Mouse (Mus musculus) common myeloid progenitor, adult 5-6 weeks (primary cell): ENCODE results near the gene Plcd1. TPM values are rescaled to one million over a fixed set of nuclear protein-coding genes. Genes with fewer than 3 reads are reported as not detected.

Experiments
- ATAC-seq: replicated peaks from 2 replicates; pipeline ENCODE4 v1.8.0; 2016; ENCODE audit warnings: low read depth, mild to moderate bottlenecking, moderate TSS enrichment, inconsistent platforms; ENCODE audit not compliant: poor library complexity, severe bottlenecking
- total RNA-seq: library from RNA; stranded (forward); fragments of 200-1000, 187-1606 nt; gene quantifications from 2 replicates; pipeline ENCODE4 v1.2.3, GENCODE M21; 2017

Gene Plcd1
- not detected in 2 replicates for total RNA-seq

DNA sequence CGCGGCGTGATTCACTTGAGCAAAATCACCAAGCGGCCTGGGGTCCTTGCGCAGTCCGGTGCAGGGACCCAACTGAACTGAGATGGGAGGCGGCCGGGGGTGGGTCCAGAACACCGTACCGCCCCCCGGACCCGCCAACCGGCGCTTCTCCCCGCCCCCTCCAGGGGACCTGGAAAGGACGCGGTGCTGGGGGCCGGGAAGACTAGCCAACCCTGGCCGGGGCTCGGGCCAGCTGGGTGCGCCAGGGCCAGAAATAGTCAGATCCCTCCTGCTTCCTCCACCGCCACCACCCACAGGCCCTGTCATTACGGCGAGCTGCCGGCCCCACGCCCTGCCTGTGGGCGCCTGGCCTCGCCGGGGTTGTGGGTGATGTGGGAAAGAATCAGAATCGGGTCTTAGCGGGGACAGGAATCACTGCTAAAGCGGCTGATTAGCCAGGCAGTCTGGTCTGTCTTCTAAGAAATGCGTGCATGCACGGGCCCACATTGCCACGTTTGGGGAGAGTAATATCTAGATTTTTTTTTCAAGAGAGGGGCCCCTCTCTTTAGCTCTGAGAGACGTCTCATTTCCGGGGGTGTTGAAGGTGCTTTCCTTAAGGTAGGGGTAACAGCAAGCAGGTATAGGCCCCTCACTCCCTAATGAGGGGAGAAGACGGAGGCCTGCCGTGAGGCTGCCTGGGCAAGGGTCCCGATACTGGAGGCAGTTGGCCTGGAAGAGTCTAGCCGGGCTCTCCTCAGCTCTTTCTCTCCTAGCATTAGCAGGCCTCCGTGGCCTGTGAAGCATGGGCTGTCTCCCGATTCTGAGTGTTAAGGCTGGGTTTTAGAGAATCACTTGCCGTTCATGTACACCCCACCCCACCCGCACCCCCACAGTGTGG, at the start of gene Plcd1:
TSS of gene Plcd1 (minus strand) at position 84 of the 877 bp plus-strand sequence.
- peak; percentile 61 for ATAC-seq

DNA sequence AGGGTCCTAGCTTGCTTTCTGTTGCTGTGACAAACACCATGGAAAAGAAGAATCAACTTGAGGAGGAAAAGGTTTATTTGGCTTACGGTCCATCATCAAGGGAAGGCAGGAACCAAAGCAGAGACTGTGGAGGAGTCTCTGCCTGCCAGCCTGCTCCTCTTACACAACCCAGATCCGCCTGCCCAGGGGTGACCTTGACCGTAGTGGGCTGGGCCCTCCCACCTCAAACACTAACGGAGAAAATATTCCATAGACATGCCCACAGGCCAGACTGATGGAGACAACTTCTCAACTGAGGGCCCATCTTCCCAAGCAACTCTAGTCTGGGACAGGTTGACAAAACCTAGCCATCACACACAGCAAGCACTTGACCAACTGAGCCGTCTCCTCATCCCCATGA, 48.8 kb upstream of the Plcd1 start:
- ATAC-seq, result no peak

DNA sequence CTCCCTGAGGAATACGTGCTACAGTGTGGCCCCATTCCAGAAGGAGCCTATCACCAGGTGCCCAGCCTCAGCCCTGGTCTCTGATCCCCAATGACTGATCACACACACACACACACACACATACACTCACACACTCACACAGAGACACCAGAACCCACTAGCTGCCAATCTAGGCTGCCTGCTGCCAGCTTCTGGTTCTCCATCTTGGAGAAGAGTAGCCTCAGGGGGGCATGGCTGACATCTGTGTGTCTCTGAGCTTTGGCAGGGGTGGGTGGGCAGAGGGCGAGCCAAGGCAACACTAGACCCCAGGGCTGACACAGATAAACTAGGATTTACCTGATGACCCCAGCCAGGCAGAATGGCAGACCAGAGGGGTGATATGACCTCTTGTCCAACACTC, 45.5 kb upstream of the Plcd1 start:
- ATAC-seq, result no peak

DNA sequence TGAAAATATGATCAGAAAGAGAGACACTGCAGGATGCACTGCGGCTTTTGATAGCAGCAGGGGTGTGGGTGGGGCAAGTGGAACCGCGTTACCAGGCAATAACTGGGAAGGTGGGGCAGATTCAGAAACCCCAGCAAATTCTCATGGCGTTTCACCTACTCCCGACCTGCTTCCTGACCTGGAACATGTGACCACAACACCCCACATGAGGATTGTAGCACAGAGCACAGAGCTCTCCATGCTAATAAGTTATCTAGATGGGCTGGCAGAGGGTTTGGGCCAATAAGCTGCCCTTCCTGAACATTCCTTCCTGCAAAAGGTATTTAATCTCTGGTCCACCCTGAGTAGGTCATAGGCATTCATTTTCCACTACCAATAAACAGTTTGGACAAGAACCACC, 37.4 kb upstream of the Plcd1 start:
- no peak for ATAC-seq

DNA sequence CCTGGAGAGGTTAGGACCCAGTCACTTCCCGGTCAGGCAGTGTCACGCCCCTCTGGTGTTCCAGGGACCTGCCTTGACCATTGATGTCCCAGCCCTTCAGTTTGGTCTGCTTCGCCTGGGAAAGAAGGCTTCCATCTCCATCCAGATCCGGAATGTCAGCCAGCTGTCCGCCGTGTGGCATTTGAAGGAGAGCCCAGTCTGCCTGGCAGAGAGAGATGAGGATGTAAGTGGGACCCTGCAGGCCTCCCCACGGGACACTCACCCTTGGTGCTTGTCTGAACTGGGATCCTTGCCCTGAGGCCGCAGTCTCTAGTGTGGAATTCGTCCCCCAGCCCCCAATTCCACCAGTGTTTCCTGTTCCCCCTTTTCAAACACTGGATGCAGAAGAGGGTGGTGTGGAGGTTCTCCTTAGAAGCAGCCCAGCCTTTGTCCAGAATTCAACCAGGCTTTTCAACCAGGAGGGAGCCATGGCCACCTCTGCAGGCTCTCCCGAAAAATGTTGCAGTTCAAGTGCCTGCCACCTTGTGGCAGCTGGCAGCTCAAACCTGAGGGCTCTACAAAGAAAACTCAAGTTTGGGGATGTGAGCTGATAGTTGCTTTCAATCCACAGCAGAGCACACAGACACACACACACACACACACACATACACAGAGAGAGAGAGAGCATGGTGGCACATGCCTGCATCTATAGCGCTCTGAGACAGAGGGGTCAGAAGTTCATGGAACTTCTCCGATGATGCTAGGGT, 35.3 kb upstream of the Plcd1 start:
- no peak for ATAC-seq

DNA sequence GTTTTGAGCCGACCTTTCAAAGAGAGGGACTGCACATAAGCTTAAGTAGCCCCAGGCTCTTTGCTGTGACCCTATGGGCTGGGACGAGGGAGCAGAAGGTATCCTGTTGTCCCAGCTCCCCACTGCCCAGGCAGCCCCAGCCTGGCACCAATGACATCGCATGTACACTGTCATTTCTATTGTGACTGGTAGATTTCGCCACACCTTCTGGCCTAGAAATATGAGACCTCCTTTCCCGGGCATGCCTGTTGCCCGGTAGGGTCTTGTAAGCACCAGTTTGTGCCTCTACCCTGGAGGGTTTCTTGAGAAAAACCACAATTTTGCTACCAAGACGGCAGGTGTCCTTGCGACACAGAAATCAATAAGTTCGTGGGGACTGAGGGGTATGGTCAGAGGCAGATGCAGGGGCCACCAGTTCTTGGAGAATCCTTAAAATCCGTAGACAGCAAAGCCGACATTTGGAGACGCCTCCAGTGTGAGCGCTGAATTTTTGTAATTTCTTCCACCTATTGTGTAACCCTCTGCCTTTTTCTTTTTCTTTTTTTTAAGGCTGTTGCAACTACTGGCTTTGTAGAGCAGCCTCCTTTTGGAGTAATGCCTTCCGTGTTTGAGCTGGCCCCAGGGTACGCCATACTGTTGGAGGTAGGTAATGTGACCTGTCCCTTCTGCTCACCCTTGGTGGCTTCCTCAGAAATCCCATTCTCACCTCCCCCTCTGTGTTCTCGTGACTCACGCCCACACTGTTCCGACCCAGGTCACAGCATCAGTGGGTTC, 29.5 kb upstream of the Plcd1 start:
- ATAC-seq, result no peak

DNA sequence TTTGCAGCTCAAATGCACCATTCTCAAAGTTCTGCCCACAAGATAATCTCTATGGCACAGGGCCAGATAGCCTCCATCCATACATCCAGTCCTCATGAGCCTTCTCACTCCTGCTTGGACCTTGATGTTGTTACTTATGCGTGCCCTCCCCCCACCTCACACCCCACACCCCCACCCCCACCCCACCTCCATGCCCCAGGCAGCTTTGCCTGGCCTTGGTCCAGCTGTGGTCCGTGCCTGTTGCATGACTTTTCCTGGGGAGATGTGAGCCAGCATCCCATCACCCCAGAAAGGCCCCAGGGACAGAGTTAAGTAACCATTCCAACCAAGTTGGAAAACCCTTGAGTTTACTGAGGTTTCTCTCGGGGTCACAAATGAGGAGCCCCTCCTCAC, 26.9 kb upstream of the Plcd1 start:
- ATAC-seq, result no peak

DNA sequence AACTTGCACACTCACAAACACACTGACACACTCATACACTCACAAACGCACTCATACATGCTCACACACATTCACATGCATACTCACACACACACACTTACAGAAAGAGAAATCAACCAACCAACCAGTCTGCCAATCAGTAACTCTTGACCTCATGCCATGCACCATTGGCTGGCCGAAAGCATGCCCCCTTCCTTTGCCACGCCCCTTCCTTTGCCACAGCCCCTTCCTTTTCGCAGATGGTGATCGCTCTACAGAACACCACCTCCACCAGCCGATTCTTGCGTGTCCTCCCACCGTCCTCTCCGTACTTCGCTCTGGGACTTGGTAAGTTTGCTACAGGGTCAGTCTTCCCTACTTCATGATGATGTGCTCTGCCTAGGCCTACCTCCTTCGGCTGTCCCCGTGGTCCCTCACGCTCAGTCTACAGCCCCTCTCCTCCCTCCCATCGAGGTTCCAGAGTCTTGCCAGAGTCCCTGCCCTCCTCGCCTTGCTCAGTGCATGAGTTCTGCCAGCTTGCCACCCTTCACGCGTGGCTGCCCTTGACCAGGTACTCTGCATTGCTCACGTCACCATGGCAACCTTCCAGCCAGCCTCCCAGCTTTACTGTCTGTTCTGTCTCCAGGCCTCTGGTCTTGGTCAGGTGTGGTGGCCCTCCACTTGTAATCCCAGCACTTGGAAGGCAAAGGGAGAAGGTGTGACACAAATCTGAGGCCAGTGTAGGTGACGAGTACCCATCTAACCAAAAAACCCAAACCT, 26.3 kb upstream of the Plcd1 start:
- ATAC-seq, result no peak

DNA sequence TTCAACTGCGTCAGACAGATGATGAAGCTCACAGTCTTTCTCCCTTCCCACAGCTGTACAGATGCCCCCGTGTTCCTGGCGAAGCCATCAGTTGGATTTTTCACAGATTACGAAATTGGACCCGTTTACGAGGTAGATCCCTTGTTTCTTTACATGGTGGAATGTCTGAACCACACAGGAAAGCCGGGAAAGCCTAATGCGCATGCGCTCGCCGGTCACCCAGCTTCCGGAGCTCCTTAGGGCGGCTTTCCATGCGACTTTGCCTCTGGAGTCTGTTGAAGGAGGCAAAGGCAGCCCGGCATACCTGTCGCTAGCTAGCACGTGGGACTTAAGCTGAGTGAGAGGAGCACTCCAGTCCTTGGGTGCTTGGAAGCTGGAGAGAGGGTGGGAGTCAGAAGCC, 21.6 kb upstream of the Plcd1 start:
- no peak for ATAC-seq

DNA sequence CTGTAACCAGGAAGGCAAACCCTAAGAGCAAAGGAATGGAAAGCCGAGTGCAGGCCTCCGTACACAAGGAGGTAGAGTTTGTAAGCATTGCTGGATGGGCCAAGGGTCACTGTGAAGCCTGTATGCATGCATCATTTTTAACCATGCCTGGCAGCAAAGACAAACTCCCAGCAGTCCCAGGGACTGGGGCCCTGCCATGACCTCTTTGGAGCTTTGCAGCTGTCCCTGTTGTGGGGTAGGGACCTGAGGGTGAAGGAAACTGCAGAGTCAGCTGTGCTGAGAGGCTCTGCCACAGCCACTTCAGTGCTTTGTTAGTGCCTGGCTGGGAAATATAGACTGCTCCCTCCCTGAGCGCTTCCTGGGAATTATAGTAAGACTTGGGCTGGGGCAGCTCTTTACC, 17.3 kb upstream of the Plcd1 start:
- ATAC-seq, result no peak

DNA sequence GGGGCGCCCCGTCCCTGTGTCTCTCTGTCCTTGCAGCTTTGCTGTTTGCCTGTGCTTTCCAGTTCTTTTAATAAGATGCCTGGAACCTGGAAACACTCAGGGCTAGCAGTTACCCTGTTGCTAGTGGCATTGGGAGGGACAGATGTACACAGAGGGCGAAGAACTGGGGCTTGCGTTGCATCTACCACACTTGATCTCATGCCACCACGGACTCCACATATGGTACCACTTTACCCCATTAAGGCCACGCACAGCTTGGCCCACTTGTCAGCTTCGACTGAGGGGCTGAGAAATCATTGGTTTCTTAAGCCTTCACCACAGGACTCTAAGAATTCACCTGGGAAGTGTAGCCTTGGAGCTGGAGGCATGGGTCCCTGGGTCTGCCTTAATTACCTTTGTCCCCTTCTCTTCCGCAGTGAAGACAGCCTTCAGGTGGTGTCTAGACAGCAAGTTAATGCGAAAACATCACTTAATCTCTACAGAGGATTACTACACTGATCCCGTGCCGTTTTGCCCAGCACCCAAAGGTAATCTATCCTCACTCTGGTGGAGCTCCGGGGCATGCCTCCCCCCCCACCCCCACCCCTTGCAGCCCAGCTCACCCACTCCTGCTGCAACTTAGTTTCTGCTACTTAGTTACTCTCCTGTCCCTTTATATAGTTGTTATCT, 16.5 kb upstream of the Plcd1 start:
- ATAC-seq, result no peak

DNA sequence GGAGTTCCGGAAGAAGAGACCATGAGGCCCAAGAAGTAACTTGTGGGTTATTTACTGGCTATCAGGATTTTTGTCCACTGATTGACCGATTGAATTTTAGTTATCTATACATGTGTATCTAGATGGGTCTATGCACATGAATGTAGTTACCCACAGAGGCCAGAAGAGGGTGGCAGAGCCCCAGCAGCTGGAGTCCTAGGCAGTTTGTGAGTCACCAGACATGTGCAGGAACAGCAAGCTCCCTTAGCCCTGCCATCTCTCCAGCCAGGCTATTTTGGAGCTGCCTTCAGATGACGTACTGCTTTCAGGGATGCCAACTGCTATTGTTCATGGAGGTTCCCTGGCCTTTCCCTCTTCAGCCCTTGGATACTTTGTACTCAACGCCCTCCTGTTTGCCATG, 14.3 kb upstream of the Plcd1 start:
- ATAC-seq, result no peak

DNA sequence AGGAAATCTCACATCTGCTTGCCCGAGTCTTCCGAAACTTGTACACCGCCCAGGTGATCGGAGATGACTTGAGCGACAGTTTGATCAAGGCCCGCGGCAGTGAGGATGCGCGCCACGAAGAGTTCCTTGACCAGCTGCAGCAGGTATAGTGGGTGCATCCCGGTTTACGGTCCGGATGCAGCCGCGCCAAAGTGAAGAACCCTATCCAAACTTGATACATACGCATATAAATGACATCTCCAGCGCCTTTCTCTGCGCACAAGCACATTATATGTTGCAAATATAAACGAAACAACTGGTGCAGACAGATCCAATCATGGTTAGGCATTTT, 9.4 kb upstream of the Plcd1 start:
- ATAC-seq, result no peak; the same call in 1 of the 2 replicates

DNA sequence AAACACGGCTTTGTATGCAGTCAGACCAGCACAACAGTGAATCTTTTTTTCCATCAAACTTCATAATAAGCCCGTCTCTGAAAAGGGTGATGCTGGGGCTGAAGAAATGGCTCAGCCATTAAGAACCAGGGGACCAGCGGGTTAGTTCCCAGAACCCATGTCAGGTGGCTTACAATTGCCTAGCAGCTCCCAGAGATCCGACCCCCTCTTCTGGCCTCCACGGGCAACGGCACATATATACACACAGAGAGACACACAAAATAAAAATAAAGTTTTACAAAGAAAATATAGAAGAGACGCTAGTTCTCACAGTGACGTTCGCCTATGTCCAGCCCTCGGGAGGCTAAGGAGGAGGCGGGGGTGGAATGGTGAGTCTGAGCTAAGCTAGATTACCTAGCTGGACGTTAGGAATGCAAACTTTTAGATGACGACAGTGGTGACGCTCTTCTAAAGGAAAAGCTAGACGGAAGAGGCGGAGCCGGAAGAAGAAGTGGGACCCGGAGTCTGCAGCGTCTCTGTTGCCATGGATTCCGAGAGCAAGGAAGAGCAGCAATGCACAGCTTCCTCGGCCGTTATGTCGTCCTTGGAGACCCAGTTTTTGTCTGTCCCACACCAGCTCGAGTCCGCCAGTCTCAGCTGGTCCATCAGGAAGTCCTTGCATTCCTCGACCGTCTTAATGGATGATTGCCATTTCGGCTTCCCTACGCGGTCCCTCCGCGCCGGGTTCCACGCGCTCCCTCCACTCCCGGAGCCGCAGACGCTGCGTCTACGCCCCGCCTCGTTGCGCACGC, 8.9 kb upstream of the Plcd1 start, which contains the start of gene Dlec1:
TSS of gene Dlec1 (plus strand) at position 487 of the 791 bp plus-strand sequence.
- ATAC-seq, result peak; percentile 94

DNA sequence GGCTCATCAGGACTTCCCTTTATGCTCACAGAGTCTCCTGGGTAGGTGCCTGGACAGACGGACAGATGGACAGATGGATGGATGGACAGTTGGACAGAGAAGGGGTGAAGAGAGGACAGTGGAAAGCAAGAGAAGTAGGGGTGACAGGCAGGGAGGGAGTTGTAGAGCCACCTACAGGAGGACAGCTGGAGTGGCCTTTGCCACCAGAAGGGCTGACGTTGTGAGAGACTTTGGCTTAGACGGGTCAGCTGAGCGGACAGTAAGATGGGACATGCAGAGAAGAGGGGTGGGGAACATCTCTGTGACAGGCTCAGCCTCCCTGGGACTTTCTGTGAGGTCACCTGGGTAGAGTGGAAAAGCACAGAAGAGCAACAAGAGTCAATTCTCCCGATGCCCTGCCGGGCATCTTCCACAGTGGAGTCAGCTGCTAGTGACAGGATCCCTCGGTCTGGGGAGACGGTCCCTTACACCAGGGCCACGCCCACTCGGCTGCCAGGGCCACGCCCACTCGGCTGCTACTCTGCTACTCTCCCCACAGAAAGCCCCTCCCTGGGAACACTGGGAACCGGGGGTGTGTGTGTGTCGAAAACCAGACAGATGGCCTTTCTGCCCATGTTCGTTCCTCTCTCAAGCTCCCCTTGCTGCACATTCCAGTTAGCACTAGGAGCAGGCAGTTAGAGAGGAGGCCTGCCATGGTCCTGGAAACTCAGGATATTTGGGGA, 7.0 kb upstream of the Plcd1 start:
- no peak for ATAC-seq

DNA sequence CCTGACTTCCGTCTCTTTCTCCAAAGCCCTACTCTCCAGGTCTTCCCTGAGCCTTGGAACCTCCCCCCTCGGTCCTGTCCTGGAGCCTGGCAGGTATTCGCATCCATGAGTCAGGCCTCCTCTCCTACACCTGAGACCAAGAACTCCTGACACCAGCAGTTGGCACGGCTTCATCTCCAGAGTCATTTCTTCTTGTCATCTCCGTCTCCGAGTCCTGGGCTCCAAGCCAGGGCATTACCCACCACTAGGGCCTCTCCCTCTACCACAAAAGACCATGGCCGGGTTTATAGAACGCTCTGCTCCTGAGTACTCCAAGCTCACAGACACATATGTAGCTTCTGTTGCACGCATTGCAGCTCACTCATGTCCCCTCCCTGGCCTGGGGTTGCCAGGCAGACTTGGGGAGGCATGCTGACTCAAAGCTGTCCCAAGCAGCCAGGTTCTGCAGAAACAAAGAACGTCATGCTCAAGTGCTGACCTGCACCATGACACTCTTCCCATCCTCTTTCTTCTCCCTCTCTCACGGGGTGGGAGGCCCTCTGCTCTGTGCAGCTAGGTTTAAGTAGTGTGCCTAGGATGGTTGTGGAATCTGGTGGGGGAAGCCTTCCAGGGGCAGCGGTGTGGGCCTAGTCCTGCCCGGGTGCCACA, 1.3 kb upstream of the Plcd1 start:
- ATAC-seq, result no peak
